Mouse (Mus musculus) ES-Bruce4 (cell line): ENCODE data around the gene Prok2.

ENCODE experiments used
- CTCF ChIP-seq: IDR thresholded peaks from one replicate; pipeline ENCODE4 v1.8.1; 2011; ENCODE audit warnings: low read depth, low read length
- POLR2A ChIP-seq: IDR thresholded peaks from one replicate; pipeline ENCODE4 v1.8.1; 2011; ENCODE audit warnings: low read length; ENCODE audit not compliant: insufficient read depth

- TF ChIP-seq CTCF, result no peak
- TF ChIP-seq POLR2A, result no peak
Measured at GRCm38 (mm10) chr6:99764916-99765315, 38.7 kb upstream of the Prok2 start.
